Mouse (Mus musculus): ENCODE measurements at regions not wholly inside any gene's neighbourhood (a gene's known extent, or its start where the extent isn't known, plus 50 kb on each side); places are given as distances from the start of the nearest gene placed in this dataset.
A peak's percentile ranks its signal among the peaks of the same experiment; 100 is the strongest.

DNA sequence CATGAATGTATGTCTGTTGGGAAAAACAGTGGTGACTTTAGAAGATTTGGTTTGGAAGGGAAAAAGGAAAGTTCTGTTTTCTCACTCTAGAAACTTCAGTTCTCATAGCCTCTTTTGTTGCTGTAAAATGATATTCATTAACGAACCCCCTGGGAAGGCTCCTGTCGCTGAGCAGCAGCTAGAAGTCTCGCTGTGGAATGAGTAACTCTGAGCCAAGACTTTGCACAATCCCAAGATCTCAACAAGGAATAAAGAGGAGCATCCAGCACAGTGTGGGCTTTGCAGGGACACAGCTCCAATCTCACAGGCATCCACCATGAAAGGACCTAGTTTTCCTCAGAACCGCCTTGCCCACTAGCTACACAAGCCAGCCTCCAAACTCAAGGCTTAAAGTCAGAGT, 233.8 kb upstream of the Pabpc6 start:
- no peak for DNase-seq

DNA sequence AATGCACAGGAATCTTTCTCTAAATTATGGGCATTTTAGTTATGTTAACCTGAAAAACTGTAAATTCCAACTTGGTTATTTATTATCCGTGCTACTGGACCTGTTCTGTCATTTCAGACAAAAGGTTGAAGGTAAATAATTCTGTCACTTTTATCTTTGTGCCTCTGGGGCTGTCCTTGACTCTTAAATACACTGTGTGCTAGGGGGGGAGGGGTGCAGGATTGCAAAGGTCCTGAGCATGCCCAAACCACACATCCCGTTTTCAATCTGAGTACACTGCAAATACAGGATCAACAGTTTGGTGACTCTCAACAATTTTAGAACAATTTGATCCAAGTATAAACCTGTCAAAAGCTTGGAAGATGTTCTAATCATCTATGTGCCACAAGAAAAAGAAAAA, 227.4 kb upstream of the Pabpc6 start:
- DNase-seq, result no peak

DNA sequence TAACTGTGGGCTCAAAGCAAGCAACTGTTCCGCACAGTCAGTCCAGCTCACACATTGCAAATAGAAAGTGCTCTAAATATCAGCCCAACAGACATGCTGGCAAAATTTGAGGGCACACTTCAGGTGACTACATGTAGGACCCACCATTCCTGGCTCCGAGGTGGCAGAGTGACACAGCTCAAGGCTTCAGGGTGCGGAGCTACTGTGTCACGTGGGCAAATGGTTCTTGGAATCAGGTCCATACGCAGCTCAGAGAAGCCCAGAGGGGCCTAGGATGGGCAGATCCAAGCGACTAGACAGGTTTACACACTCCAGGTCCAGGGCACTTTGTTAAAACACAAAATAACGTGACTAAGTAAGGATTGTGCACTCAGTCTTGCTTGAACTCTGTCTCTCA, 226.2 kb upstream of the Pabpc6 start:
- DNase-seq, result peak in 1 of 2 experiments; percentile 14

DNA sequence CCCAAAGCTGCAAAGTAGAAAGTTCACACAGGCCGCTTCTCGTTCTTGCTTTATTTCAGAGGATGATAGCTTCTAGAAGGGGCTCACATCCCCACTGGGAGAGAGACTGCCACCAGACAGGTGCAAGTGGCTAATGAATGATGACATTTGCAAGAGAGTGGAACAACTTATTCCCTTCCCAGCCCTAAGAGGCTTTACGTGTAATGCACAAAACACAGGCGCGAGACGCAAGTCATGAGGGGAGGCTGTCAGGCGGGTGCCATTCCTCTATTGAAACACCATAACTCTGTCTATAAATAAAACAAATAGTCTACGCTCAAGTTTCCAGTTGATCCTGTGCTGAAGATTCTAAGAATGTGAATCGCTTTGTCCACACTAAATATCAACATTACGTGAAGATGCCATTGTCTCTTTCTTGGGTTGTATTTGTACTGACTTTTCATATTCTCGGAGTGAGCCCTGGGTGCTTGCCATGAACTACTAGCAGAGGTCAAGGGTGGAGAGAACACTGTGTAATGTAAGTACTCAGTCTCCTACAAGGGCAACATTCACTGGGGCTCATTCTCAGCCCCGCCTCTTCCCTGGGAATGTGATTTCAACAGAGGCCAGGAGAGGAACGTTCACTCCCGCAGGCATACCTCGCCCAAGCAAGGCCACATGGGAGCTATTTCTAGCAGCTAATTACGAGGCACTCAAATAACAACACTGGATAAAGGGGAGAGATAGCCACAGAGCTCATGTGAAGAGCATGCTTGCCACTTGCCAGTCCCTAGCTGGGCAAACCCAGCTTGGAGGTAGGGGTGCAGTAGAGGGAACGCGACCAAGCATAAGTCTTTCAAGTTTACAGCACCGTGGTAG, 225.5 kb upstream of the Pabpc6 start:
- peak; percentile 70 to 85 for DNase-seq

DNA sequence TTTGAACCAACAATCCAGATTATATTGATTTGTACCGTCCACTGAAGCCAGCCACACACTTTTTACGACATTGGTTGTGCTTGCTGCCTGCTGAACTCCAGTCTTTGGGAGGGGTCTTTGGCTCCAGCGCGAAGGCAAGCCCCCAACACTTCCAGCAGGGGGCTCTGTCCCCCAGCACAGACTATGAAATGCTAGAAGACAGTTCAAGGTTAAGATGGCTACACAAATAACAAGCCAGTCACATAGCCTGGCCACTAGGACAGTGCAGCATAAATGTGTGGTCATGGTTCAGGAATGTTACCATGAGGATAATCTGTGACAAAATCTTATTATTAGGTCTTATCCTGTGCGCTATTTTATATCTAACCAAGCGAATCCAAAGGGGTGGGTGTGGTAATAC, 224.4 kb upstream of the Pabpc6 start:
- DNase-seq, result peak; percentile 14 to 27

DNA sequence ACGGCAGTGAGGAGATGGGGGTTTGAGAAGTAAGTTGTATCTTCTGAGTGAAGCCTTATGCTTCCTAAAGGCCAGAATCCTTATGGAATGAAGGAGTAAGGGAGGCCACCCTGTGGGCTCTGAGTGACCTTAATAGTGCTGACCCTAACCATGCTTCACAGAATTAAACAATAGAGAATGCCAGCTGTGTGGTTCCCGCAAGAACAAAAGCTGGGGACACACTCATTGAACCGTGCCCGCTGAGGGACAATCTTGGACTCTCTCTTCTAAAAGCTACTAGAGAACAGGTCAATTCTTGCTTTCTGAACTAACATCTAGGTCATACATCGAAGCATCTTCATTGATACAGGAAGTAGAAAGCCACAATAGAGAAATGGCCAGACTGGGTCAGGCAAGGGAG, 223.3 kb upstream of the Pabpc6 start:
- no peak for DNase-seq

DNA sequence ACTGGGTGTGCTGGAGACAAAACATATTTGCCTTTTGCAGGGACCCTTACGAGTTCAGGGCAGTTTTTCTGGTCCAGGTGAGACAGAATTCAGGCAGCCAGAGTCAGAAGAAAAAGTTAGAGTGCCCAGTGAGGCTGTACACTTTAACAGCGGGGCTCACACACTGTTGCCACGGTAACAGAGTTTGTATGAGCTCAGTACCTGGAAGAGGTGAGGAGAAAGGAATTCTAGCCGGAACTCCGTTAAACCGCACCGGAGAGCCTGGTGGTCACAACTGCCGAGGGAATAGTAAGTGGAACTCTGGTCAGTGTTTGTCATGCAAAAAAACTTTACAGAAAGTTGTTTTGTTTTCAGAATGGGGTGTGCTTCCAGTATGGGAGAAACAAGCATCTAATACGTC, 222.6 kb upstream of the Pabpc6 start:
- peak in 1 of 2 experiments; percentile 19 for DNase-seq

DNA sequence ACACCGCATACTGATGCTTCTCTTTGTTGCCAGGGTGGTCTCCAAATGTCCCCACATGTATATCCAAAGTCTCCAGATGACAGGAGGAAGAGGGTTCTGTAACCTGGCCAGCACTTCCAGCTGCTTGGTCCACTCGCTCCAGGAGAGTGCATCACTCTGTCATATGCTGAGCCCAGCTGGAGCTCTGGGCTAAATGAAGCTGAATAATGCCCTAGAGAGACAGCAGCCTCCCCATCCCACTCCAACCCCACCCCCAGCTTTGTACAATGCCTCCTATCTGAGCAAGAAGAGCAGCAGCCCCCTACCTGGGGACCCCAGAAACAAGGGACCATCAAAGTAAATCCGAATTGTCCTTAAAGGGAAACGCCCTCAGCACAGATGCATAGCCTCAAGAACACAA, 219.0 kb upstream of the Pabpc6 start:
- DNase-seq, result no peak

DNA sequence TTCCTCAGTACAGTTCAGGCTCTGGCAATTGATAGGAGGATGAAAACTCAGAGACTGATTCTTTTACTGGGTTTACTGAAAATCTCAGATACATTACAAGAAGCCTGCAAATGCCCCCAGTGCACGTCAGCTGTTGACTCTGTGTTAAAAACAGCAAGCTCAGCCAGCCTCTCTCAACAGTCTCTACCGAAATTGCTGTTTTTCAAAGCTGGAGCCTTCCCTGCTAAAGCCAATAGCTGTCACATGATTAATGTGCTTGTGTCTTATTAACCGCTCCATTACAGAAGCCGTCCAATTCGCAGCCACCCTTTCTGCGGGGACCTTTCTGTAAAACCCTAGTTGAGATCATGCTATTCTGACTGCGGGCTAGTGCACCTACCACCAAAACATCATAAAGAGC, 215.6 kb upstream of the Pabpc6 start:
- DNase-seq, result no peak

DNA sequence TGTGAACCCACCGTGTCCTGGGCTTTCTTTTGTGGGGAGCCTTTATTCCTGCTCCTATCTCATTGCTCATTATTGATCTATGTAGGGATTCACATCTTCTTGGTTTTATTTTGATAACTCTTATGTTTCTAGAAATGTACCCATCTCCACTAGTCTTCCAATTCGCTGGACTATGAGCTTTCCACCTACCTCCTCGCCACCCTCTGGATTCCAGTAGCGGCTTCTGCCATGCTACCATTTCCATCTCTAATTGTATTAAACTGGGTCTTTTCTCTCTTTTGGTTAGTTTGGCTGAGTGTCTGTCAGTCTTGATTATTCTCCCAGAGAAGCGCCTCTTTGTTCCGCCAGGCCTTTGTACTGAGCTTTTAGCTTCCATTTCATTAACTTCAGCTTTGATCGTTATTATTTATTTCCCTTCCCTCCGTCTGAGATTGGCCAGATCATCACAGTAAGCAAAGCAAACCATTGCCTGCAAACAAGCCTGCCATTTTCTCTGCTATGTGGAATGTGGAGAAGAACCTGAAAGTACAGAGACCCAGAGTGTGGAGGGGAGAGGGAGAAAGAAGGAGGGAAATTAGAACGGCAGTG, 213.2 kb upstream of the Pabpc6 start:
- DNase-seq, result no peak

DNA sequence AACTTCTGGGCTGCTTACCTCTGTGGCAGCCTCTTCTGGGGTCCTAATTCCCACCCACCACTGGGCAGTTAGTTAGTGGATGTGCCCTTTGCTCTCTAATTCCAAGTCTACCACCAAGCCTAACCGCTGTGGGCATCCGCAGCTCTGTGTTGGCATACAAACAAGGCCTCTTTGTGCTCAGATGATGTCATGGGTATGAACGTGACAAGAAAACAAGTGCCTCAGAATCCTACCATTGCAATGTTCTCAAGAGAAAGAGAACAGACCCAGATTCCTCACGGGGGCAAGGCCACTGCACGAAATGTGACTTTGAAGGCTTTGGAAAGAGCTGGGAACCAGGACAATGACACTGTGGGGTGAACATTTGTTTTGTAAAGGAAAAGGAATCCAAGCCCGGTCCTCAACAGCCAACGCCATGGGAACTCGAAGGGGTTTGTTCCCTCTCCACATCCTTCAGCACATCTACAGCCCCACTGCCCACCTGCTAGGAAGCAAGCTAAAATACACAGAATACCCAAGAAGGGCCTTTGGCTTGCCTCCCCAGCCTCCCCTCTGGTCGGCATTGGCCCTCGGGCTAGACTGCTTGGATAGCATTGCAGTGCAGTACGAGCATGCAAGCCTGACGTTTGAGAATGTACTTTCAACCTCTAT, 210.2 kb upstream of the Pabpc6 start:
- DNase-seq, result no peak

DNA sequence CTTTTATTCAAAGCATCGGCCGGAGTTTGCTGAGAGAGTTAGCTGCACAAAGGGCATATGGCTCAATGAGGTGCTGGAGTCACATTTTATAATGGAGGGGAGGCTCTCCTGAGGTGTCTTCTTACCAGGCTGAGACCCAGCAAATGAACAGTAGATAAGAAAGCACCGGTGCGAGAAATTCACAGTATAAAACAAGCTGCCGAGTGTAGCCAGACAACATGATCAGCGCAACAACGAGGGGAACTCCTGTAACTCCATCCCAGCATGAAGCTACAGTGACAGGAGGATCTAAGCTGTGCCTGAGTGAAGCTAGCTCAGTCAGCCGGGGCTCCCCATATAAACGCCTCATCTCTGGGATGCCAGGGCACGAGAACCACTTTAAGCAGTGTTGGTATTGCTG, 204.2 kb upstream of the Pabpc6 start:
- no peak for DNase-seq

DNA sequence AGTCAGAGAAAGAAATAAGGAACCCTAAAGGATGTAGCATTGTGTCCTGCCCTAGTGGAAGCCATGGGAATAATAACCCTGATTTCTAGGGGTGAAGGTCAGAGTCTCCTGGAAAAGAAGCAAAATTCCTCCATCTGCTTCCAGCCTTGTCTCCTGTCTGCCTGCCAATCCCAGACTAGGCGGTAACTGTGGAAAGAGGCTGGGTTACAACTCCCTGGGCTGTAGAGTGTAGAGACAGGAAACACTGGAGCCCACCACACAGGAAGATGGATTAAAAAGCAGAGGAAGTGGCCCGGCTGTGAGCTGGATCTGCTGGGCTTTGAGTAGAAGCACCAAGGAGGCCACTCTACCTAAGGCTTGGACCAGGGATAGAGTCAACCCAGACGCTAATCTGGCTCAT, 200.7 kb upstream of the Pabpc6 start:
- no peak for DNase-seq

DNA sequence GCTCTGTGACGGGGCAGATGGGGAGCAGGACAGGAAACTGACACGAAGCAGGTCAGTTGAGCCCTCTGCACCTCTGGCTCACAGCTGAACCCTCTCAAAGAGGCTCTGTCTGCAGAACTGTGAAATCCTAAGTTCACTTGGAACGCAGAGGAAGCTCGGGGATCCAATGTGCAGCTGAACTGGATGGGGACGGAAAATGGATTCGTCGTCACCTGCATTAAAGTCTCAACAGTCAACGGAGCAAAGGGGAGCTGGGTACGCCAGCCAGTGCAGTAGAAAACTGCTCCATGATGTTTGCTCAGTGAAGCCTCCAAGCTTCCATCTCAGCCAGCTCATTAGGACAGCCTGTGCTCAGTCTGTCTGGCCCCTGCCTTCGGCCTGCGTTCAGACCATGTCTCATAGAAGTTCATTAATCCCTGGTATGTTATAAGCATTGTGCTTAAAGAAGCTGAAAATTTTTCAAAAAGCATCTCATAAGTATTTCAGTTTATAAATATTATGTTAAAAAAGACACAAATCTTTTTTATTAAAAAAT, 199.3 kb upstream of the Pabpc6 start:
- no peak for DNase-seq

DNA sequence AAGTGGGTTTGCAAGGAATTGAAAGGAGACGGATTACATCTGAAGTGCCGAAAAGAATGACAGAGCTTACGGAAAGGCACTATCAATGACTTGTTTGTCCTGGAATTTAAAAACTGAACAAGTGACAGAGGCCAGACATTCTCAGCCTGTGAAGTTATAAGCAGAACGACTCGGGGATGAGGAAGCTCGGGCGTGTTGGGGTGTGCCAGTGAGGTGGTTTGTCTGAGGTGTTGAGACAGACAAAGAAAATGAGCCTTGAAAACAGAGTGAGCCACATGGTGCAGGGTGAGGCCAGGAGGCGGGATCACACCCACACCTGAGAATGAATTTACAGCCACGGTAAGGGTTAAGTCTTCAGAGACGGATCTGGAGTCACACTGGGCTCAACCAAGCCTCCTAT, 194.7 kb upstream of the Pabpc6 start:
- no peak for DNase-seq

DNA sequence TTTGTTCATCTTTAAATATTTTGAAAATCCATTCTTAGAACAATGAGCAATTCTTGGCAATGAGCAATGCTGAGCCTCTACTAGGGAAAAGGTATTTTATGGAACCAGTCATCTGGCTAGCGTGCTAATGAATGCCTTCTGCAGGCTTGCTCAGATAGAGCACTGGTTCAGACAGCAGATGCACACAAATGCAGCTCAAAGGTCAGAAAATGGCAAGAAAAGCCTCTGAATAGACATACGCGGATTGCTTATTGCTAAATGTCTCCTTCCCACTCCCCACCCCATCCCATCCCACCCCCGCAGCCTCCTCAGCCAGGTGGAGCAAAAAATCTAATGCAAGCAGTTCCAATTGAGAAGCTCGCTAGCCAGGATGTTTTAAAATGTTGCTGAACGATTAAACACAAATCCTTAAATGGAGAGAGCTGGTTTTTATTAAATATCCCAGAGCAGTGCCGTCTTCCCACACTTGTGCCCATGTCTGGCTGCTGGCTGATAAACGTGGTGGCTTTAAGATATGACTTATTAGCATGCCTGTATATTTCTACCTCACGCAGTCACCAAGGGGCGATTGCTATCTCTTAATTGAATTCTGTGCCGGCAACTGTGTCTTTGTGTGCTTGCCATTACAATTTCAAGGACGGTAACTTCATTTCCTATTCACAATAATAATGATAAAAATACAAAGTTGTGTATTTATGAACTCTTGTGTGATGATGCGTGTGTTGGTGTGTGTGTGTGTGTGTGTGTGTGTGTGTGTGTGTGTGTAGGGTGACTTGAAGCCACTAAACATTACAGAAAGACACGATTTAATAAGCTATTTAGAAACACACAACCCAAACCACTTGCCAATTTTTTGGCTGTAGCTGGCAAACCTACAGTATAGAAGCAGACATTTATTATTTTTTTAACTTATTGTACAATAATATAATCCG, 192.7 kb upstream of the Pabpc6 start:
- DNase-seq, result no peak

DNA sequence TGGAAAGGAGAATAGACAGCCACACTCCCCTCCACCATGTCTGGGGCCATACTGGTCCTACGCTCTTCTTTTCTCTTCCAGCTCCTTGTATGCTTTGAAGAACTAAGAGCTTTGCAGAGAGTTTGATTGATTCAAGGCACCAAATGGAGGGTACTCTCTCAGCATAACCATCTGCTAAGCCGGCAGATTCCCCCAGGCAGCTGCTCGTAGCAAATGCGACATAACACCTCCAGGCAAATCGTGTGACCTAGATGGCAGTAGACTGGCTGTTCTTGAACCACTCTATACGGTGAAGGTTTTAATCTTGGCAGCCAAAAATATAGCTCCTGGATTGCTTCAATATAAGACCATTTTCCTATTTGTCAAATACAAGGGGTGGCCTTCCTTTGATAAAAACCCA, 191.8 kb upstream of the Pabpc6 start:
- DNase-seq, result no peak

DNA sequence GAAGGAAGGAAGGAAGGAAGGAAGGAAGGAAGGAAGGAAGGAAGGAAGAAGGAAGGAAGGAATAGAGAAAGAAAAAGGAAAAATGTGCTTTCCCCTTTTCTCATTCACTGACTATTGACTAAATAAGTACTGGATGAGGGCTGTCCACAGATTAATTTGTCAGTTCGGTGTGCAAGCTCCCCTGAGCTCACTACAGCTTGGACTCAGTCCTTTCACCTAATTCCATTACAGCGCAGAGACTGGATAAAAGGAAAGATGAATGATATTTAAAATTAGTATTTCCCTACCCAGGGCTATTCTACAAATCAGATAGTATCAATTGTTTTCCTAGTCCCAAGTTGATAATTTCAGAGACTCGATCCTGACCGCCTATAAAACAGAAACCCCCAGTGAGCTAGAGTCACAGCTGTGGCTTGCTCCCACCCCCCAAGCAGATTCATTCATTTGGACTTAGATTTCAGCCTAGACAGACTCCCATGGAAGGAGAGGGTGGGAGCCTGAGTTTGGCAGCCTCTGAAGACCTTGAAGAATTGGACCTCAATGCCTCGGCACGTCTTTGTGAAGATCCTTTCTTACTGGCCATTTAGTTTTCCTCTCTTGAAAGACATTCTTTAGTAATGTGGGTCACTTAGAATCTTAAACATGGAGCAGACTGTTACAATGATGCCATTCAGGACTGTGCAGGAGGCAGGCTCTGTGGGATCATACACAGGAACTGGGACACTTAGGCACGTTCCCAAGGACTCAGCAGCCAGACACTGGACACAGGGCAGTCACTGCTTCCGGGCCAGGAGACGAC, 179.2 kb upstream of the Pabpc6 start:
- peak; percentile 4 to 8 for DNase-seq

DNA sequence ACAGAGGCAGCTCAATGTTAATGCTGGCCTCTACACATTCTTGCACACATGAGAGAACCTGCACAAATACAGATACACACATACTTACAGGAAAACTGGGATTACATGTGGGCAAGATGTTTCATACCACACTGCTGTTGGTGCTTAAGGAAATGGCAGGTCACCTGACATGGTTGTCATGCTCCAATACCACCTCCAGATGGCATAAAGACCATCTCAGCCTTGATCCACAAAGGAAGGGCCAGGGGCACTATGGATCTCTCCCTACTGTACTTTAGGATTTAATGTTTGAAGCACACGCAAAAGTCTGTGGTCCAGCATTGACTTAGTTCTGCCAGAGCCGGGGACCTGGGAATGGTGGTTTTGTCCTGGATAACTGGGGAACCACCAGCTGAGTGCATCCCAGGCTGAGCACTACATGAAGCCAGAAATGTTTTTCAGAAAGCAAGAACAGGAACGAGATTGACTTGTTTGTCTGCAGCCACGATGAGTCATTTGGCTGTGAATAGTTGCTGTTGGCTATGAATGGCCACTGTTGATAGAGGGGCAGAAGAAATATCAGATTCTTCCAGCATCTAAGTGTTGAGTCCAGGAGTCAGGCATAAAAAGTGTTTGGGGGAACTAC, 176.0 kb upstream of the Pabpc6 start:
- no peak for DNase-seq

DNA sequence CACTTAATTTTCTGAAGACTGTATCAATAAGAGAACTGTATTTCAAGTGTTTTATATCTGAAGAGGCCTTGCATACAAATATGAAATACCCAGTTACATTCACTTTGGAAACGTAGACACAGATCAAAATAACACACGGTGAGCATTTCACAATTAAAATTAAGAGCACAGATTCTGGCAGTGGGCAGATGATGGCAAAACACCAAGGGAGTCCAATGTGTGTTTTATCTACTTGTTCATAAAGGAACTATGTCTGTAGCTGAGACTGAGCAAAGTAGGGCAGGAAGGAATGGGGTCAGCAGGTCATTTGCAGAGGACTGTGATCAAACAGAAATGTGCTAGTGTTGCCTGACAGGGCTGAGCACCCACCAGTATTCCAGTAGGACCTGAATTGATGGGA, 171.6 kb upstream of the Pabpc6 start:
- no peak for DNase-seq

DNA sequence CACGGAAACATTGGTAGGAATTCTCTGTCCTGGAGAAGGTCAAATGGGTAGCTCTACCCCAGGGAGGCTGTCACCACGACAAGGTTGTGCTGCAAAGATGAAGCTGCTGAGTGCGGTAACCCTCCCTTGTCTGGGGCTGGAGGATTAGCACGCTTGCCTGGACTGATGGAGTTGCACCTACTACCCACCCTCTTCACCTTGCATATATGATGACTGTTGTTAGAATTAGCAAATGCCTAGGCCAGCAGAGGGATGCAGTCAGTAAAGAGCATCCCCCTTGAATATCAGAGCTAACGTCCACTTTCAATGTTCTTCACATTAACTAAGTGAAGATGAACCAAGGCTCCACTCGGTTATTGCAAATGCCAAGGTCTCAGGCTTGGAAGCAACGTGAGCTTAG, 169.7 kb upstream of the Pabpc6 start:
- no peak for DNase-seq
